Mouse (Mus musculus) macrophage (primary cell): ENCODE measurements around the gene Ttc28. TPM values are rescaled to one million over a fixed set of nuclear protein-coding genes. Genes with fewer than 3 reads are reported as not detected.

Source experiments
- H3K27ac ChIP-seq: fragments of 350-480 bp; formaldehyde crosslinking; 2 replicates; pipeline ENCODE4 v1.9.0; 2021
- H3K36me3 ChIP-seq: fragments of 350-480 bp; formaldehyde crosslinking; 2 replicates; pipeline ENCODE4 v1.9.0; 2021; ENCODE audit errors: inconsistent target
- H3K4me3 ChIP-seq: fragments of 350-480 bp; formaldehyde crosslinking; 2 replicates; pipeline ENCODE4 v1.9.0; 2021; ENCODE audit errors: inconsistent target
- H3K79me2 ChIP-seq: fragments of 350-480 bp; formaldehyde crosslinking; 2 replicates; pipeline ENCODE4 v1.9.0; 2021; ENCODE audit errors: inconsistent target
- WGBS: methylation state at CpG from one replicate; pipeline ENCODE4 v1.1.7; 2026; ENCODE audit warnings: inconsistent platforms; ENCODE audit not compliant: missing documents; 5-methylcytosine and 5-hydroxymethylcytosine counted together
- polyA plus RNA-seq: library from polyadenylated mRNA; stranded (reverse); fragments of 250-400 nt; gene quantifications from 3 replicates; pipeline ENCODE4 v1.2.4, GENCODE M21; 2018; ENCODE audit warnings: inconsistent platforms

Ttc28 gene
- polyA plus RNA-seq, 1 experiment from 2014 or later = 0.77 TPM

DNA sequence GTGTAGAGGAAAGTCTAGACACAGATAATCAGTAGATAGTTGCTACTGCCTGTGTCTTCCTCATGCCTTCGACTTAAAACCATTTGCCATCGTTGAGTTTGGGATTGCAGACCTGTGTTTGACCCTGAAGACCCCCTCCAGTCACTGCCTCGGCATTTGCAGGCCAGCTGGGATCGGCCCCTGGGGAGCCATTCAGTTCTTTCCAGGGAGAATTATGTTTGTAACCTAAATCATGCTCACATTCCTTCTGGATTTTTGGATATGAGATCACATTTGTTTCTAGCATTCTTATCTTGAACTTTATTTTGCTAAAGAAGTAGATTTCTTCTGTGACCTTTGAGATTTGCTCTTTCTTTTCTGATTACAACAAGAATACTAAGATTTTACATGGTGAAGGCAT, 80.5 kb downstream of the Ttc28 start:
- Histone ChIP-seq H3K79me2 (no peaks in the 10 kb centered on the region), H3K27ac (no peak overlapping the region), H3K4me3 (no peak overlapping the region), H3K36me3 (no peaks in the 10 kb centered on the region)
- WGBS = 80% methylated on average over 4 of the region's 4 CpGs

DNA sequence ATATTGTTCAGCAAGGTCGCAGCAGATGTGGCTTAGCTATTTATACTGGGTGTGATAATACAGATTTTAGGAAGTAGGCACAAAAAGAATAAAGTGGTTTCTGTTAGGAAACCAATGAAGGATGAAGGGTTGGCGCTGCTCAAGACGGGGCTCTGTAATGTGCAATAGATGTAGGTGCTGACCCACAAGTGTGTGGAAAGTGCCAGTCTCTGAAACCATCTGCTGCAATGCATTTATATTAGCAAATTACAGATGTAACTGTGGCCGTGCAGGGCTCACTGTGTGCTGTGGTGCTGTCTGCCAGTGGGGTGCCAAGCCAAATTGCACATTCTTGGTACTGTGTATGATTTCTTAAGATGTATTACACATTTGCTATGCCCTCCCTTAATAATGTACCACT, 81.3 kb downstream of the Ttc28 start:
- WGBS = 33% methylated on average over 4 of the region's 4 CpGs
- no peaks in the 10 kb centered on the region for H3K79me2 ChIP-seq
- no peak overlapping the region for H3K4me3 ChIP-seq
- no peaks in the 10 kb centered on the region for H3K36me3 ChIP-seq
- H3K27ac ChIP-seq = no peak overlapping the region

DNA sequence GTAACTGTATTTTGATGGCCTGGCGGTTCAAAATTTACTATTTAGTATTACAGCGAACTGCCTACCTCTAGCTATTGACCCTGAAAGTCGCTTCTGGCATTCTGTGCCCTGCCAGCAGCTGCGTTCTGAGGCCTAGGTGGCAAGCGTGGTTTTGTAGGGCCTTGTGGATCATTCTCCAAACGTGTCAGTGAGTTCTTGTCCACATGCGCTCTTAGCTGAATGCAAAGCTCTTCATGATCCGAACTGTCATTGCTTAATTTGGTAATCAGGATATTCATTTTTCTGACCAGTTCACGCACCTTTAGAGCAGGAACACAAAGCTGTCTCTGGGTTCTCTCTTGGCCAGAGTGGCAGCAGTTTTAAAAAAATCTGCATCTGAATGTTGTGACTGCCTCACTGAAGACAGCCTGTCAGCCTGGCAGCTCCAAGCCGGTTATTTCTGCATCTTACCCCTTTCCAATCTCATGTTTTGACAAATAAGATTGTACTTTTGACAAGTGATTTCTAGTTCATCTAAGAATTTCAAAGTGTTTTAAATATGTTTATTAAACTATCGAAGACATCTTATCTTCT, 88.0 kb downstream of the Ttc28 start:
- Histone ChIP-seq H3K27ac (no peak overlapping the region), H3K36me3 (no peaks in the 10 kb centered on the region), H3K79me2 (no peaks in the 10 kb centered on the region), H3K4me3 (no peak overlapping the region)
- 95% methylated on average over 11 of the region's 11 CpGs for WGBS

DNA sequence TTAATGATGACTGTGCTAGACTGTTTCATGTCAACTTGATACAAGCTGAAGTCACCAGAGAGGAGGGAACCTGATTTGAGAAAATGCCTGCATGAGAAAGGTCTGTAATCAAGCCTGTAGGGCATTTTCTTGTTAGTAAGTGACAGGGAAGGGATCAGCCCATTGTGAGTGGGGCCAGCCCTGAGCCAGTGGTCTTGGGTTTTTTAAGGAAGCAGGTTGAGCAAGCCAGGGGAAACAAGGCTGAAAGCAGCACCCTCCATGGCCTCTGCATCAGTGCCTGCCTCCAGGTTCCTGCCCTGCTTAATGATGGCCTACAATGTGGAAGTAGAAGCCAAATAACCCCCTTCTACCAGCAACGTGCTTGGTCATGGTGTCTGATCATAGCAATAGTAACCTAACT, 89.0 kb downstream of the Ttc28 start:
- no peaks in the 10 kb centered on the region for H3K36me3 ChIP-seq
- no peak overlapping the region for H3K27ac ChIP-seq
- 30% methylated on average over 1 of the region's 1 CpGs for WGBS
- H3K4me3 ChIP-seq = no peak overlapping the region
- no peaks in the 10 kb centered on the region for H3K79me2 ChIP-seq

DNA sequence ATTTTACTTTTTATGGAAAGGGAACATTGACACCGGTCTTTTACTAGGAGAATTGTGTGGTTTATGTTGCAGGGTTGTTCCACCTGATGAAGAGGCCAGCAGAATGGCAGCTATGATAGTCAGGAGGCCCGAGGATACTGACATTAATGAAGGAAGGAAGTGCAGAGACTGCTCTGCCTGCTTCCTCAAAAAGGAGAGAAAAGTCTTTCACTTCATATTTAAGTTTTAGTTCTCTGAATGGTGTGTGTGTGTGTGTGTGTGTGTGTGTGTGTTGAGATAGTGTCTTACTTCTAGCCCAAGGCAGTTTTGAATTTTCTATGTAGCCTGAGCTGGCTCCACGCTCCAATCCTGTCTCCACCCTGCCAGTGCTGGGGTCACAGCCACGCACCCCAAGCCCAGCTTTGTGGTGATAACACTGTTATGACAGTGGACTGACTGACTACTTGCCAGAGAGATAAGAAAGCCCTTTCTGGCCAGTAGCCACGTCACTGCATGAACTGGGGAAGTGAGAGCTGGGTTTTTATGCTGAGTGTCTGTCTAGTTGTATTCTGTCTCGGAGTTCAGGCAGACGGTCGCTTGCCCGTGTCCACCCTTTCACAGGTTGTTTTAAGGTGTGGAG, 90.7 kb downstream of the Ttc28 start:
- H3K27ac ChIP-seq = peak overlapping the region; percentile 32
- H3K36me3 ChIP-seq = no peaks in the 10 kb centered on the region
- WGBS = 15% methylated on average over 9 of the region's 9 CpGs
- H3K4me3 ChIP-seq = no peak overlapping the region
- no peaks in the 10 kb centered on the region for H3K79me2 ChIP-seq

DNA sequence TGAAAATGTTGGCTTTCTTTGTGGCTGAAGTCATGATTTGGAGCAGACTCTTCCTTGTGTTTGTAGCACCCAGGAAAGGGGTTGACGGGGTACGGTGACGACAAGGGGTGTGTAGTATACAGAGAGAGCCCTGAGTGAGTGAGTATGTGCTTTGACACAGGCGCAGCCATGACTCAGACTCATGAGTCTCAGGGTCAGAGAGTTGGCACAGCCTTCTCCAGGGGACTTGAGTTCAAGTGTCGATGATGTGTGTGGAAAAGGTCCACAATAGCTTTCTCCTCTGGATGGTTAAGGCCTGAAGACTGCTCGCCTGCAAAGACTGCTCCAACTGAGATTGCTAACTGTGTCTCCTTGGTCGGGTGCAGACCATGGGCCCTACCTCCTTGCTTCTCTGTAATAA, 97.1 kb downstream of the Ttc28 start:
- 94% methylated on average over 7 of the region's 7 CpGs for WGBS
- no peak overlapping the region for H3K4me3 ChIP-seq
- H3K36me3 ChIP-seq = no peaks in the 10 kb centered on the region
- no peaks in the 10 kb centered on the region for H3K79me2 ChIP-seq
- no peak overlapping the region for H3K27ac ChIP-seq

DNA sequence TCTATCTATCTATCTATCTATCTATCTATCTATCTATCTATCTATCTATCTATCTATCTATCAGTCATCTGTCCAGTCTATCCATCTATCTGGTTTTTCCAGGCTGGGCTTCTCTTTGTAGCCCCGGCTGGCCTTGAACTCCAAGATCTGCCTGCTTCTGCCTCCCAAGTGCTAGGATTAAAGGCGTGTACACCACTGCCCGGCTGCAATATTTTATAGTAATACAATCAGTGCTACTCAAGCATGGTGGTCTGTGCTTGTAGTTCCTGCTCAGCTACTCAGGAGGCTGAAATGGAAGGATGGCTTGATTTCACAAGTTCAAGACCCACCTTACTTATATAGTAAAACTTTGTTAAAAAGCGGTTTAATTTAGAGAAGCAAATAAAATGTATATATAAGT, 98.2 kb downstream of the Ttc28 start:
- Histone ChIP-seq H3K79me2 (no peaks in the 10 kb centered on the region), H3K27ac (no peak overlapping the region), H3K36me3 (no peaks in the 10 kb centered on the region), H3K4me3 (no peak overlapping the region)
- 93% methylated on average over 4 of the region's 4 CpGs for WGBS

DNA sequence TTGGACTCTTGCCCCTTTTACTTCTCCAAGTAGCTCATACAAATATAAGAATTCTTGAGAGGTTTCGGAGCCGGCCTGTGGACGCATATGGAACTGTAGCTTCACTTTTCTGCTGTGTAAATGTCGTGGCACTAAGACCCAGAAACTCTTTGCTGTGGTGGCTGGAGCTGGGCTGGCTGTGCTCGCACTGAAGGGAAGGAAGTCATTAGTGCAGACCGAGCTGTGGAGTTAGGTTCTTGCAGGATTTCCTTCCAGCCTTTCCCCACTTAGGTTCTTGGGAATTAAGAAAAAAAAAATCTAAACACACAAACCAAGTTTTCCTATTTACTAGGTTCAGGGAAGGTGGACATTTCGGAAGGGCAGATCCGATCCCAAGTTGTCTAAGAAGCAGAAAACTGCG, 98.9 kb downstream of the Ttc28 start:
- Histone ChIP-seq H3K4me3 (peak overlapping the region; percentile 11; the same call in 1 of the 2 replicates), H3K79me2 (no peaks in the 10 kb centered on the region), H3K27ac (no peak overlapping the region), H3K36me3 (no peaks in the 10 kb centered on the region)
- under 1% methylated on average over 7 of the region's 9 CpGs for WGBS

DNA sequence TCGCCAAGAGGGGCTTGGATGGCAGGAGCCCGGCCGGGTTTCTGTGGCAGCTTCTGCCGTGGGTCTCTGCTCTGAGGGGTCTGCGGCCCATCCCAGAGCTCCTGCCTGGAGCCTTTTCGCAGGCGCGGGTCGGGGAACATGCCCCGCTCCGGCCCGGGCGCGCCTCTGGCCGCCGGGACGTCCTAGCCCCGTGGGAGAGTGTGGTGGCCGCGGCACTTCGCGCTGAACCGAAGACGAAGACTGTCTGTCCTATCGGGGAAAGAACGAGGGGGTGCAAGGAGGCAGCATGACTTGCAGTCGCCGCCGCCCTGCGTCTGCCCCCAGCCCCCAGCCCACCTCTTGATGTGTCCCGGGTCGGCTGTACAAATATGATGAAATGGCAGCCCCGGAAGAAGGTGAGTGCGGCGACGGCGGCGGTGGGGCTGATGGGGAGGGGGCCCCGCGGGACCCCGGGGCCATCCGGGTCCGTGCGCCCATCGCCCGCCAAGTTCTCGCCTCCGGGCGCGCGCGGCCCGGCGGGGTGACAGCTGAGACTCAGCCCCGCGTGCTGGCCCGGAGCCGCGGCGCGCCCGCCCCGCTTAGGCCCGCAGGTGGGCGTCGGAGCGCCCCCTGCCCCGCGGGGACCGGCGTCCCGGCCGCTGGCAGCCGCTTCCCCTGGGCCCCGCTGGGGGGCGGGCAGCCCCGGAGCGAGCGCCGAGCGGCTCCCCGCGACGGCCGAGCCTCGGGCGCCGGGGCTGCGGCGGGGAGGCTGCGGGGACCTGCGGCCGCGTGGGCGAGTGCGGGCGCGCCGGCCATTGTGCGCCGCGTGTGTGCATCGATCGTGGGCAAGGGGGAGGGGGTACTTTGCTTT, 99.6 kb downstream of the Ttc28 start:
- WGBS = 3% methylated on average over 64 of the region's 104 CpGs
- H3K36me3 ChIP-seq = no peaks in the 10 kb centered on the region

DNA sequence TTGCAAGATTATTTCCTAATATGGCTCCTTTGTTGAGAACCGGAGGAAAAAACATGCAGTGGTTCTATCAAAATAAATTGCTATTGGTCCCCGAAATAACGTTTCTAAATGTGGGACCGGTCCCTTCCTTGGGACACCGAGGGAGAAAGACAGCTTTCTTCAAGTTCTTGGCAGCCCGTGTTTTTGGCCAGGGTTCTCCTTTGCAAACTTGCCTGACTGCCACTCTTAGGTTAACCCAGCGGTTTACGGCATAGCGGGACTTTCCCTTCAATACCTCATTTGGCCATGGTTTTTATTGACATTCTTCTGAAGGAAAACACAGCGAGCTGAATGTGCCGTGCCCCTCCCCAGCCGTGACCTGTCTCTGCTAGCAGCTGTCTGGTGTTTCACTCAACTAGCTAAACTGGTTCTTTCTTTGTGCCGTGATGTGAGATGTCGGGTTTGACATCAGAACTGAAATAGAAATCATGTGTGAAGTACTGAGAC, 100.3 kb downstream of the Ttc28 start:
- WGBS = 2% methylated on average over 14 of the region's 14 CpGs

More for the DNA sequence above, 99.6 kb downstream of the Ttc28 start:
- H3K27ac ChIP-seq = no peak overlapping the region
- no peaks in the 10 kb centered on the region for H3K79me2 ChIP-seq
- H3K4me3 ChIP-seq = peak overlapping the region; percentile 11; the same call in 1 of the 2 replicates

DNA sequence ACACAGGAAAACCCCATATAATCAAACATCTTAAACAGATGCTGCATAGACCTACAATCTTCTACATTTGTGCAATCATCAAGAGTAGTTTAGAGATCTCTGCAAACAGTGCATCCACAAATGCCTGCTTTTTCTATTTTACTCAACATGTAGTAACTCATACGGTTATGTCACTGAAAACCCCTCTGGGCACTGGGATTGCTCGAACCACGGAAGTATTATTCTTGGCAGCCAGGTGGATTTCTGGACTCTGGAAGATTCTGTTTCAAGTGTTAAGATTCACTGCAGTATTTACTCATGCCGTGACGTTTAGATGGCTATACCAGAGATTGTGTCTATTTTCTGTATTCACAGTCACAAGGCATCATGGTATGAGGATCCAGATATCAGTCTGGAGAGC, 101.0 kb downstream of the Ttc28 start:
- Histone ChIP-seq H3K4me3 (no peak overlapping the region), H3K79me2 (no peaks in the 10 kb centered on the region), H3K36me3 (no peaks in the 10 kb centered on the region), H3K27ac (no peak overlapping the region)
- WGBS = 90% methylated on average over 5 of the region's 5 CpGs

More for the DNA sequence above, 100.3 kb downstream of the Ttc28 start:
- Histone ChIP-seq H3K4me3 (no peak overlapping the region; the same call in 1 of the 2 replicates), H3K27ac (no peak overlapping the region), H3K79me2 (no peaks in the 10 kb centered on the region), H3K36me3 (no peaks in the 10 kb centered on the region)

DNA sequence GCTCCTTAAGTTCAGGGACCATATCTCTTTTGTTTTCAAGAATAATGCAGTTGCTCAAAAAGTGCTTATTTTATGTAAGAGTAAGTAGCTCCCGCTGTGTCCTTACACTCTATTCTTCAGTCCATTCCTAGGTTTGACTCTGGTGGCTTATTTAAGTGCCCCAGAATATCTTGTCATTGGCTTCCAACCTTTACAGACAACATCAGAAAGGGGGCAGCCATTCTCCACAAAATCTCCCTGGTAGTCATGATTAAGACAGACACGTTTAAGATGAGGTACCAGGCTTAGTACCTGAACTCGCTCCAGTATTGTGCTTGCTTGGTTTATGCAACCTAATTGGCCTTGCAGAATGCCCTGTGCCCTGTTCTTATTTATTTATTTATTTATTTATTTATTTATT, 102.8 kb downstream of the Ttc28 start:
- 94% methylated on average over 3 of the region's 3 CpGs for WGBS
- Histone ChIP-seq H3K4me3 (no peak overlapping the region), H3K36me3 (no peaks in the 10 kb centered on the region), H3K79me2 (no peaks in the 10 kb centered on the region), H3K27ac (no peak overlapping the region)

DNA sequence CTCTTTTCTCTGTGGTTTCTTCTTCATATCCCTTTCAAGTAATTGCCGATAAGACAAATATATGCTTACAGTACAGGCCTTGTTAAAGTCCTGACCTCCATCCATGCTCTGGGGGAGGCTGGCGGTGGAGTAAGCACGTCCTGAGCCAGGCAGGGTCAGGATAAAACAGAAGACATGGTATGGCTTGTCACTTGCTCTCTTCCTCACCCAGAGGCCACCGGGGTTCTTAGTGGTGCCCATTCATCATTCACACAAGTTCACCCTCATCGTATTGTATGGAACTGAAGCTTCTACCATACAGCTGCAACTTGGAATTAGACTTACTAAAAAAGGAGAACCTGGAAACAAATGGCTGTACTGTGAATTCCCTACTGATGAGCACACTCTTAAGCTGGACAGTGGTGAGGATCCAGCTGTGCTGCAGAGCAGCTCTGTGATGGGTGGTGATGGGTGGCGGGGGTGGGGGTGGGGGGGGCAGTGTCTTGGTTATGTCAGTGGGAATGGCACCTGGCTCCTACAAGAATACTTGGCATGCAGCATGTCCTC, 104.6 kb downstream of the Ttc28 start:
- WGBS = 95% methylated on average over 6 of the region's 6 CpGs
- H3K36me3 ChIP-seq = no peaks in the 10 kb centered on the region

DNA sequence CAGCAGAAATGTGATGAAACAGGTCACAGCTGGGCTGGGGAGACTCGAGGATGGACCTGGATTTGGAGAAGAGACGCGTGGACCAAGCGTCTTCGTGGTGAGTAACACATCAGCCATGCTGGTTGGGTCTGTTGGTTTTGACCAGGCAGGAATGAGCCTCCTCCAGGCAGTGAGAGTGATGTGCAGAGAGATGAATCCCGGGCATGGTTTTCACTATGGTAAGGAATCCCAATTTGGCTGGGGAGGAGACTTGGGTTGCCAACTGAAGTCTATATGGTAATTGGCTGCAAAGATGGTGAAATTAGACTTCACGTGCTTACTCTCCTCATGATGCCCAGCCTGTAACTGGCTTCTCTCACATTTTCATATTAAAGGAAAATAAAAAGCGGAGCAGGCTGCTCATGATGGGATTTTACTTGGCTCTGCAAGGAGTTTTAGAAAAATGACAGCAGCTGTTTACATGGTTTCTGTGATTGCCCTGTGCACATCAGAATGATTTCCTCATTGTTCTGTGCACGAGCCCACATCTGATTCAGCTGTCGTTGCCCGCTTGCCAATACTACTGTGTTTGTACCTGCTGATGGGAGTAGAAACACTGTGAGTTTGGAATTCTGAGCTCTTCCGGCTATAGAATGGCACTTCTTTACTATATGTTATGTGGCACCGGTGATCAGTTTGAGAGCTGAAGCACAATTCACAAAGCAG, 117.4 kb downstream of the Ttc28 start:
- Histone ChIP-seq H3K36me3 (no peaks in the 10 kb centered on the region), H3K27ac (no peak overlapping the region), H3K4me3 (no peak overlapping the region), H3K79me2 (no peaks in the 10 kb centered on the region)
- WGBS = 93% methylated on average over 13 of the region's 13 CpGs

More for the DNA sequence above, 104.6 kb downstream of the Ttc28 start:
- Histone ChIP-seq H3K79me2 (no peaks in the 10 kb centered on the region), H3K4me3 (no peak overlapping the region), H3K27ac (no peak overlapping the region)
